ENCODE assay signal across 8 mouse cellular contexts in the genomic region with DNA sequence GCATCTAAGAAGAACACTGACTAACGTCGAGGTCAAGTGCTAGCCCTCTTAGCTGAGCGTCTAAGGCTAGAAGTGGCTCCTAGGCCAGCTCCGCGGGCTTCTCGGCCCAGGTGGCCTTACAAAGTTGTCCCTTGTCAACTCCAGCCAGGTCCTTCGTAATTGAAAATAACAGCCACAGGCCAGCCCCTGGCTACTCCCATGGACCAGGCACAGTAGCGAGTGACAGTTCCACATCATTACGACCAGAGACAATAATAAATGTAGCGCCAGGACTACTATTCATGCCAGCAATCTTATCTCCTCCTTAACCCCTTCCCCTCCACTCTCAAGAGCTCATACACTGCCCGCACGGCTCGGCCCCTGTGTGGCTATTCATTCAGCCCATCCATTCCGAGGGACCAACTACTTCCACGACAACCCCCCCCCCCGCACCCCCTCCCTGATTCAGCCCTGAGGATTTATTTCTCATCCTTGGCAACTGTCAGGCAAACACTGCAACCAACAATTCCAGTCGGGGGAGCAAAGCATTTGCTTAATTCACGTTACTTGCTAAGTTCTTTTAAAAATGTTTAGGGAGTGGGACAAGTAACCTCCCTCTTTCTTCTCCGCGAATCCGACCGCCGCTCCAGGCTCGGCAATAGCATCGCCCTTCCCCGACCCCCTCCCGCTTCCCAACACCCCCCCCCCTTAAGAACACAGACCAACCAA. TPM values are rescaled to one million over a fixed set of nuclear protein-coding genes. Genes with fewer than 3 reads are reported as not detected.
A peak's percentile ranks its signal among the peaks of the same experiment; 100 is the strongest.
DNase-seq lines count a peak whose midpoint lies in the region; ATAC-seq and TF ChIP-seq lines count a peak whose summit lies in the region.

No protein-coding gene starts in this region.

- no peak for ATAC-seq in lung, embryonic 16.5 days (ENCODE audit: low read depth)
- ATAC-seq in erythroid progenitor cell, adult 5-6 weeks (replicated peaks; ENCODE audit: low FRiP score, poor library complexity, severe bottlenecking) = no peak

- no peaks in the 10 kb centered on the region for H3K9me3 ChIP-seq in lung, embryonic 16.5 days (ENCODE audit: control insufficient read depth, low read length)

- no peaks in the 10 kb centered on the region; the same call in 1 of the 2 replicates for H3K4me1 ChIP-seq in heart, adult 2 months (ENCODE audit: control insufficient read depth, insufficient read depth, low read length)
- peaks cover 12% of the 10 kb centered on the region for H3K4me1 ChIP-seq in lung, embryonic 16.5 days (replicated peaks; ENCODE audit: control insufficient read depth, insufficient read depth, low read length)

- peak overlapping the region; percentile 93 for H3K27ac ChIP-seq in heart, adult 2 months
- H3K27ac ChIP-seq in lung, embryonic 16.5 days (ENCODE audit: low read length) = peak overlapping the region; percentile 94

- DNase-seq in lung, adult 18-20 months = peak; percentile 6 to 8
- DNase-seq in lung, postnatal 14 days = no peak
- DNase-seq in cerebellum, postnatal 25 days = peak; percentile 33 to 37
- DNase-seq in heart, adult 2 months = peak; percentile 61 to 65
- DNase-seq in kidney, adult 8-10 months = peak; percentile 24 to 31
- peak; percentile 49 for DNase-seq in right cerebral cortex, postnatal 4 days

- H3K9ac ChIP-seq in heart, adult 2 months (ENCODE audit: low read depth, low read length) = peak overlapping the region; percentile 56
- peak overlapping the region; percentile 73 for H3K9ac ChIP-seq in lung, embryonic 16.5 days (ENCODE audit: low read length)

- TF ChIP-seq CTCF in heart, adult 2 months (IDR thresholded peaks at IDR 0.05) = no peak

- no peak for TF ChIP-seq POLR2A in heart, adult 2 months (IDR thresholded peaks at IDR 0.05; ENCODE audit: insufficient read depth, low read depth, low read length)

- no peak for TF ChIP-seq EP300 in heart, adult 2 months (IDR thresholded peaks at IDR 0.05; ENCODE audit: insufficient read depth, low read depth, low read length)

- intact Hi-C loops in heart, adult 2 months (cut with DNase I) = loop anchor here (1.0 to 10.0 kb wide), 6 partner anchors 15 to 331 kb away; no protein-coding TSS in a partner anchor

- H3K27me3 ChIP-seq in heart, adult 2 months (ENCODE audit: control insufficient read depth, insufficient read depth, low read length) = no peaks in the 10 kb centered on the region
- no peaks in the 10 kb centered on the region for H3K27me3 ChIP-seq in lung, embryonic 16.5 days (ENCODE audit: control insufficient read depth, insufficient read depth, low read depth, low read length)

- H3K36me3 ChIP-seq in heart, adult 2 months (ENCODE audit: control insufficient read depth, insufficient read depth, low read length) = peaks cover 5% of the 10 kb centered on the region; the same call in 1 of the 2 replicates
- no peaks in the 10 kb centered on the region for H3K36me3 ChIP-seq in lung, embryonic 16.5 days (ENCODE audit: control insufficient read depth, insufficient read depth, low read length)

- under 1% methylated on average over 27 of the region's 27 CpGs for WGBS in heart, adult 2 months
- WGBS in lung, embryonic 16.5 days = 2% methylated on average over 26 of the region's 27 CpGs

- peak overlapping the region; percentile 96 for H3K4me2 ChIP-seq in lung, embryonic 16.5 days (ENCODE audit: low read depth, low read length)

- H3K4me3 ChIP-seq in heart, adult 2 months = peak overlapping the region; percentile 87
- peak overlapping the region; percentile 73 for H3K4me3 ChIP-seq in lung, embryonic 16.5 days (ENCODE audit: low read length)

- H3K79me2 ChIP-seq in heart, adult 2 months (replicated peaks; ENCODE audit: control insufficient read depth, insufficient read depth, low read length) = peaks cover 3% of the 10 kb centered on the region; the same call in 1 of the 2 replicates

RNA-seq across cellular contexts. Expression of gene Klf12, which starts 0.9 kb away (rescaled TPM):
- 10 to 100 TPM; 15.3 to 15.8 TPM for total RNA-seq in heart, adult 2 months (2021)
- 8.6 and 14.6 TPM in 2 replicates for polyA plus RNA-seq in heart, adult 2 months (2012; rRNA removed)
- 10.3 and 10.8 TPM in 2 replicates for polyA plus RNA-seq in lung, embryonic 16.5 days (2015; fragmentation: Nextera tagmentation; extraction: Ambion mirVana)
- not detected in 2 replicates for total RNA-seq in erythroid progenitor cell, adult 5-6 weeks (2015; ENCODE audit: low replicate concordance)
- 3.3 TPM in 1 of 2 replicates, not detected in the other for total RNA-seq in erythroid progenitor cell, adult 5-6 weeks (2017; ENCODE audit: low replicate concordance)
